Mouse (Mus musculus) heart, adult 2 months (tissue): ENCODE data around the gene Cdr2.

Source experiments
- CTCF ChIP-seq: fragments of 200-600 bp; IDR thresholded peaks from 2 replicates; pipeline ENCODE4 v1.8.1; 2022; ENCODE audit warnings: antibody characterized with exemption, mild to moderate bottlenecking, moderate library complexity
- EP300 ChIP-seq: fragments of 200-500 bp; IDR thresholded peaks from 2 replicates; pipeline ENCODE4 v1.6.1; 2011; ENCODE audit warnings: low read depth, low read length, control low read depth; ENCODE audit not compliant: insufficient read depth
- POLR2A ChIP-seq: fragments of 200-500 bp; IDR thresholded peaks from 2 replicates; pipeline ENCODE4 v1.6.1; 2011; ENCODE audit warnings: mild to moderate bottlenecking, low read depth, low read length, control low read depth; ENCODE audit not compliant: insufficient read depth

- TF ChIP-seq CTCF (no peak), POLR2A (no peak), EP300 (no peak)
Measured at GRCm38 (mm10) chr7:121014486-121014885, 32.4 kb upstream of the Cdr2 start.
